Mouse (Mus musculus) forebrain, embryonic 13.5 days (tissue): ENCODE measurements around the gene Sfmbt1. TPM values are rescaled to one million over a fixed set of nuclear protein-coding genes. Genes with fewer than 3 reads are reported as not detected.

Experiments used
- ATAC-seq: fragments of 200-750 bp; cut with Nextera tagmentation; 2 replicates; pipeline ENCODE4 v1.8.0; 2017
- H3K27ac ChIP-seq: fragments of 300-500 bp; sonication (generic); 2 replicates; pipeline ENCODE4 v1.5.1; 2015; ENCODE audit warnings: inconsistent platforms, mild to moderate bottlenecking, moderate library complexity
- H3K27me3 ChIP-seq: fragments of 300-500 bp; sonication (generic); 2 replicates; pipeline ENCODE4 v1.6.1; 2015; ENCODE audit warnings: mild to moderate bottlenecking, inconsistent platforms
- H3K36me3 ChIP-seq: fragments of 300-500 bp; sonication (generic); 2 replicates; pipeline ENCODE4 v1.6.1; 2015; ENCODE audit warnings: mild to moderate bottlenecking, inconsistent platforms; ENCODE audit not compliant: poor library complexity, severe bottlenecking
- H3K4me1 ChIP-seq: fragments of 300-500 bp; sonication (generic); 2 replicates; pipeline ENCODE4 v1.6.1; 2015; ENCODE audit warnings: inconsistent platforms
- H3K4me2 ChIP-seq: fragments of 300-500 bp; sonication (generic); 2 replicates; pipeline ENCODE4 v1.6.1; 2015; ENCODE audit warnings: inconsistent platforms, mild to moderate bottlenecking, moderate library complexity
- H3K4me3 ChIP-seq: fragments of 300-500 bp; sonication (generic); 2 replicates; pipeline ENCODE4 v1.5.1; 2015; ENCODE audit warnings: mild to moderate bottlenecking, inconsistent platforms
- H3K9ac ChIP-seq: fragments of 300-500 bp; sonication (generic); 2 replicates; pipeline ENCODE4 v1.6.1; 2015; ENCODE audit warnings: mild to moderate bottlenecking, inconsistent platforms
- H3K9me3 ChIP-seq: fragments of 300-500 bp; sonication (generic); replicated peaks from 2 replicates; pipeline ENCODE4 v1.6.1; 2016; ENCODE audit warnings: inconsistent platforms
- WGBS: fragments of 180-500 bp; shearing (Covaris S2); methylation state at CpG from one replicate; pipeline ENCODE4 v1.1.7; 2015; 5-methylcytosine and 5-hydroxymethylcytosine counted together
- polyA plus RNA-seq: library from polyadenylated mRNA; unstranded; fragments of >200 nt; fragmentation: Nextera tagmentation; extraction: Ambion mirVana; gene quantifications from 2 replicates; pipeline ENCODE4 v1.2.1, GENCODE M21; 2015

The Sfmbt1 gene
- polyA plus RNA-seq, 1 experiment from 2014 or later: 23.5 TPM

GRCm38 (mm10) chr14:30868826-30869225 lies 154.2 kb downstream of the Sfmbt1 start:
- no peak overlapping the region for H3K9ac ChIP-seq
- H3K4me2 ChIP-seq: no peak overlapping the region
- H3K27me3 ChIP-seq: no peaks in the 10 kb centered on the region
- peaks cover 45% of the 10 kb centered on the region for H3K36me3 ChIP-seq
- no peaks in the 10 kb centered on the region for H3K4me1 ChIP-seq
- ATAC-seq: no peak
- WGBS: 90% methylated on average over 10 of the region's 10 CpGs
- no peak overlapping the region for H3K4me3 ChIP-seq
- H3K27ac ChIP-seq: no peak overlapping the region
- H3K9me3 ChIP-seq: no peaks in the 10 kb centered on the region

- WGBS: 88% methylated on average over 8 of the region's 8 CpGs
- no peak for ATAC-seq
These were observed 154.7 kb downstream of the Sfmbt1 start for GRCm38 (mm10) chr14:30869391-30869801.

GRCm38 (mm10) chr14:30870206-30871147 lies 155.8 kb downstream of the Sfmbt1 start:
- H3K9me3 ChIP-seq: no peaks in the 10 kb centered on the region
- H3K36me3 ChIP-seq: peaks cover 53% of the 10 kb centered on the region
- H3K4me1 ChIP-seq: no peaks in the 10 kb centered on the region
- no peak overlapping the region for H3K4me3 ChIP-seq
- H3K9ac ChIP-seq: no peak overlapping the region
- H3K27ac ChIP-seq: no peak overlapping the region
- H3K4me2 ChIP-seq: no peak overlapping the region
- 84% methylated on average over 25 of the region's 25 CpGs for WGBS
- ATAC-seq: no peak
- H3K27me3 ChIP-seq: no peaks in the 10 kb centered on the region

More at GRCm38 (mm10) chr14:30869391-30869801, 154.7 kb downstream of the Sfmbt1 start:
- Histone ChIP-seq H3K4me3 (no peak overlapping the region), H3K4me1 (no peaks in the 10 kb centered on the region), H3K27me3 (no peaks in the 10 kb centered on the region), H3K27ac (no peak overlapping the region), H3K36me3 (peaks cover 50% of the 10 kb centered on the region), H3K9ac (no peak overlapping the region), H3K9me3 (no peaks in the 10 kb centered on the region), H3K4me2 (no peak overlapping the region)

Other genes with a start within 250 kb of the Sfmbt1 start
- gene Dcp1a, start 235.3 kb upstream of the Sfmbt1 start, polyA plus RNA-seq: 21.6 and 22.5 TPM in 2 replicates
- 4.4 and 4.5 TPM in 2 replicates for gene Cacna1d, start 223.4 kb upstream of the Sfmbt1 start, polyA plus RNA-seq
- gene Tkt, start 166.5 kb upstream of the Sfmbt1 start, polyA plus RNA-seq: 274 and 296 TPM in 2 replicates
- gene Prkcd, start 88.6 kb upstream of the Sfmbt1 start, polyA plus RNA-seq: 21.4 and 21.9 TPM in 2 replicates
- gene Rft1, start 60.5 kb upstream of the Sfmbt1 start, polyA plus RNA-seq: 8.8 and 9.3 TPM in 2 replicates
- 13.2 and 15.6 TPM in 2 replicates for gene Tmem110, start 110.7 kb downstream of the Sfmbt1 start, polyA plus RNA-seq
- 0.44 and 0.47 TPM in 2 replicates for gene Mustn1, start 164.4 kb downstream of the Sfmbt1 start, polyA plus RNA-seq
- gene Itih4, start 171.6 kb downstream of the Sfmbt1 start, polyA plus RNA-seq: 0.16 TPM in 1 of 2 replicates, not detected in the other
- gene Itih3, start 208.9 kb downstream of the Sfmbt1 start, polyA plus RNA-seq: 0.18 and 0.35 TPM in 2 replicates
- 0.09 TPM in 1 of 2 replicates, not detected in the other for gene Itih1, start 228.4 kb downstream of the Sfmbt1 start, polyA plus RNA-seq
- 17.8 and 20.8 TPM in 2 replicates for gene Nek4, start 236.5 kb downstream of the Sfmbt1 start, polyA plus RNA-seq